Mouse (Mus musculus) lung, postnatal 10 days (tissue): ENCODE data around the gene Samd3.

ENCODE experiments used
- DNase-seq: peaks from one replicate; pipeline ENCODE4 v3.0.0; 2021

Samd3 gene

DNA sequence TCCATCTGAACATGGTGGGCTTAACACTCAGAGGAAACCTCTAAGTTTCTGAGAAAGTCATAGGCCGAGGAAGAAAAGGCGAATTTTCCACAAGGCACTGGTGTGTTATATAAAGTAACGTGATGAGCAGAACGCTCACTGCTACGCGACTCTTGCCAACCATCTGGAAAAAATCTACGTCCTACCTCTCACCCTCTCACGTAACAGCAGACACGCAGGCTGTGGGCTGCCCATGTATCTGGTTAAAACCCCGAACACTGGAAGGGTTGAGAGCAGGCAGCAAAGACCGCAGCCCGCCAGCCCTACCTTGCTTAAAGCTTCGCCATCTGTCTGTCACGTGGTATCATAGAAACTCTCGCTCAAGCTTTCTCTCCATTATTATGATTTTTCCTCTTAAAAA is 84.8 kb downstream of the Samd3 start:
- no peak for DNase-seq

DNA sequence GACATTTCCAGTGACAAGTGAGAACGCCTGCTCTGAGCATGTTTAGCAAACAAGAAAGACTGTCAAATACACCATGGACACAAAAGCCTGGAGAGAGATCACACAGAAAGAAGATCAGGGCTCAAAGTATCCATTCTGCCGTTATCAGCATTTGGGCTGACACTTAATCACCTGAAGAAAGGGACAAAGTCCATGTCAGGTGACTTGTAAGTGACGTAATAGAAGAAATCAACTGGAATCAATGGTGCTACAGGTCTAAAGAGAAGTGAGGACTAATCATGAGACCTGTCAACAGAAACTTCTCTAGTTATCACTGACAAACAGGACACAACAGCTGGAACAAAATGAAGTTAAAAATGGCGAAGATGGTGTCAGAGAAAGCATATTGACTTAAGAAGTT is 91.2 kb downstream of the Samd3 start:
- DNase-seq: no peak
